Mouse (Mus musculus) forebrain, postnatal 0 days (tissue): ENCODE results near the gene Lpar2. TPM values are rescaled to one million over a fixed set of nuclear protein-coding genes. Genes with fewer than 3 reads are reported as not detected.

Experiments
- ATAC-seq: fragments of 200-750 bp; cut with Nextera tagmentation; 2 replicates; pipeline ENCODE4 v1.8.0; 2017; ENCODE audit warnings: mild to moderate bottlenecking, moderate library complexity
- DNase-seq: peaks from one replicate; pipeline ENCODE4 v3.0.0-alpha.2; 2015
- H3K27ac ChIP-seq: fragments of 300-500 bp; sonication (generic); 2 replicates; pipeline ENCODE4 v1.5.1; 2014; ENCODE audit warnings: low read depth, mild to moderate bottlenecking, antibody characterized with exemption, low read length, moderate library complexity, mixed read lengths
- H3K27me3 ChIP-seq: fragments of 300-500 bp; sonication (generic); 2 replicates; pipeline ENCODE4 v1.6.1; 2014; ENCODE audit warnings: mild to moderate bottlenecking, low read length, mixed read lengths; ENCODE audit not compliant: insufficient read depth
- H3K36me3 ChIP-seq: fragments of 300-500 bp; sonication (generic); 2 replicates; pipeline ENCODE4 v1.6.1; 2014; ENCODE audit warnings: mild to moderate bottlenecking, moderate library complexity; ENCODE audit not compliant: insufficient read depth
- H3K4me1 ChIP-seq: fragments of 300-500 bp; sonication (generic); 2 replicates; pipeline ENCODE4 v1.6.1; 2014; ENCODE audit warnings: antibody characterized with exemption; ENCODE audit not compliant: insufficient read depth
- H3K4me2 ChIP-seq: fragments of 300-500 bp; sonication (generic); 2 replicates; pipeline ENCODE4 v1.6.1; 2014; ENCODE audit warnings: low read depth, mild to moderate bottlenecking, moderate library complexity
- H3K4me3 ChIP-seq: fragments of 300-500 bp; sonication (generic); 2 replicates; pipeline ENCODE4 v1.5.1; 2014; ENCODE audit warnings: low read depth, low read length, mixed read lengths
- H3K9ac ChIP-seq: fragments of 300-500 bp; sonication (generic); 2 replicates; pipeline ENCODE4 v1.6.1; 2014; ENCODE audit warnings: mild to moderate bottlenecking
- H3K9me3 ChIP-seq: fragments of 300-500 bp; sonication (generic); 2 replicates; pipeline ENCODE4 v1.6.1; 2016; ENCODE audit warnings: low read length
- CTCF ChIP-seq: sonication (generic); IDR thresholded peaks from 2 replicates; pipeline ENCODE4 v1.5.1; 2016; ENCODE audit warnings: antibody characterized with exemption, control low read depth, low read depth
- WGBS: fragments of 180-500 bp; shearing (Covaris S2); extraction: QIAGEN DNeasy Blood & Tissue Kit; methylation state at CpG from one replicate; pipeline ENCODE4 v1.1.7; 2014; 5-methylcytosine and 5-hydroxymethylcytosine counted together
- polyA plus RNA-seq: library from polyadenylated mRNA; unstranded; fragments of >200 nt; fragmentation: Nextera tagmentation; extraction: Ambion mirVana; gene quantifications from 2 replicates; pipeline ENCODE4 v1.2.1, GENCODE M21; 2015
- total RNA-seq: library from RNA; depleted of rRNA; stranded (reverse); fragments of >200 nt; gene quantifications from 2 replicates; pipeline ENCODE4 v1.2.3, GENCODE M21; 2014

The Lpar2 gene
- total and polyA plus RNA-seq, 2 experiments from 2014 or later, result 0.45 to 6.1 TPM

DNA sequence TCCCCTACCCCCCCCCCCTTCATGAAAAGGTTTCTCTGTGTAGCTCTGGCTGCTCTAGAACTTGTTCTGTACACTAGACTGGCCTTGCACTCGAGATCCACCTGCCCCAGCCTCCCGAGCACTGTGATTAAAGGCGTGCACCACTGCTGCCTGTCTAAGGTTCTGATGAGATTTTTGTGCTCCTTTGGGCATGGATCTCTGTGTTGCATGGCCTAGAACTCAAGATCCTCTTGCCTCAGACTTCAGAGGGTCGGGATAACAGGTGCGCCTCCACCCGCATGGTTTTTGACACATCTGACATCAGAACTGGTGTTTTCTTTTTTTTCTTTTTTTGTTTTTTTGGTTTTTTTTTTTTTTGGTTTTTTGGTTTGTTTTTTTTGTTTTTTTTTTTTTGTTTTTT lies 17.7 kb upstream of the Lpar2 start:
- H3K9me3 ChIP-seq, result no peaks in the 10 kb centered on the region
- peaks cover 79% of the 10 kb centered on the region for H3K36me3 ChIP-seq
- no peaks in the 10 kb centered on the region for H3K27me3 ChIP-seq
- H3K4me1 ChIP-seq, result 0 out of 2 replicates have a peak, but pooled peaks cover under 1% of the 10 kb centered on the region
- WGBS, result 95% methylated on average over 6 of the region's 6 CpGs
- no peak overlapping the region for H3K9ac ChIP-seq
- TF ChIP-seq CTCF, result no peak
- DNase-seq (no peak), ATAC-seq (no peak)
- no peak overlapping the region for H3K27ac ChIP-seq
- H3K4me2 ChIP-seq, result no peak overlapping the region
- H3K4me3 ChIP-seq, result no peak overlapping the region

DNA sequence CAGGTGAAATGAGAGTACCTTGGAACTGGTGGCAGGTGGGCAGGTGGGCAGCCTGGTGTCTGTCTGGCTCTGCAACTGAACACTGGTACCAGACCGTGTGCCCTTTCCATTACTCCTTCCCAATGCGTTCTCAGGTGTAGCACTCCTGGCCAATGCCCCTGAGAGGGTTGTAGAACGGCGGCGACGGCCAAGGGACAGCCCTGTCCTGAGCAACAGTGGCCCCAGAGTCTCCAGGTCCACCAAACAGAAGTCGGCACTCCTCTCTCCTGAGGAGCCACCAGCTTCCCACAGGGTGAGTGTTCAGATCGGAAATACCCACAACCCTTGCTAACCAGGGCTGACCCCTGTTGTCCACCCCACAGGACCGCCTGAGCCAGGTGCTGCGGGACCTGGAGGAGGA lies 17.1 kb upstream of the Lpar2 start:
- Histone ChIP-seq H3K36me3 (peaks cover 73% of the 10 kb centered on the region), H3K9me3 (no peaks in the 10 kb centered on the region), H3K27me3 (no peaks in the 10 kb centered on the region), H3K4me3 (no peak overlapping the region), H3K4me1 (0 out of 2 replicates have a peak, but pooled peaks cover 6% of the 10 kb centered on the region), H3K4me2 (no peak overlapping the region), H3K27ac (no peak overlapping the region), H3K9ac (no peak overlapping the region)
- ATAC-seq (no peak), DNase-seq (no peak)
- TF ChIP-seq CTCF, result no peak
- 95% methylated on average over 10 of the region's 10 CpGs for WGBS

DNA sequence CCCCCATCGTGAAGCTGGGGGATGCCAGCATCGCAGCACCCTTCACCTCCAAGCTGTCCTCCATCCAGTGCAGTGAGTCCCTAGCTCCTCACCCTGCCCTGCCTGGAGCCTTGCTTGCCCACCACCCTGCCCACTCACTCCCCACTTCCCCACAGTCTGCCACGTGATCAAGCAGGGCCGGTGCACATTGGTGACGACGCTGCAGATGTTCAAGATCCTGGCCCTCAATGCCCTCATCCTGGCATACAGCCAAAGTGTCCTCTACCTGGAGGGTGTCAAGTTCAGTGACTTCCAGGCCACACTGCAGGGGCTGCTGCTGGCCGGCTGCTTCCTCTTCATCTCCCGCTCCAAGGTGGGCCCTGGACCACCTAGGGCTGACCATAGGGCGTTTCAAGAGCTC lies 16.7 kb upstream of the Lpar2 start:
- H3K4me3 ChIP-seq, result no peak overlapping the region
- no peaks in the 10 kb centered on the region for H3K27me3 ChIP-seq
- no peak for ATAC-seq
- H3K4me1 ChIP-seq, result 0 out of 2 replicates have a peak, but pooled peaks cover 6% of the 10 kb centered on the region
- H3K9ac ChIP-seq, result no peak overlapping the region
- H3K36me3 ChIP-seq, result peaks cover 69% of the 10 kb centered on the region
- 94% methylated on average over 9 of the region's 9 CpGs for WGBS
- H3K9me3 ChIP-seq, result no peaks in the 10 kb centered on the region
- DNase-seq, result no peak
- TF ChIP-seq CTCF, result no peak
- H3K4me2 ChIP-seq, result no peak overlapping the region
- no peak overlapping the region for H3K27ac ChIP-seq

DNA sequence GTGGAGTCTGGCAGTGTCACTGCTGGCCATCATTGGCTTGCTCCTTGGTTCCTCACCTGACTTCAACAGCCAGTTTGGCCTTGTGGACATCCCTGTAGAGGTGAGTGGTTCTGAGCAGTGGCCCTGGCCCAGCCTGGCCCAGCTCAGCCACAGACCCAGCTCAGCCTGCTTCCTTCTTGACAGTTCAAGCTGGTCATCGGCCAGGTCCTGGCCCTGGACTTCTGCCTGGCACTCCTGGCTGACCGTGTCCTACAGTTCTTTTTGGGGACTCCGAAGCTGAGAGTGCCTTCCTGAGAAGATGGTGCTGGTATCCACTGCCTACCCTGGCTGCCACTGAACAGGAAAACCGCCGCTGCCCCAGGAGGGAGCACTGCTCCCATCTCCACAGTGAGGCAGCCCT lies 15.0 kb upstream of the Lpar2 start:
- no peaks in the 10 kb centered on the region for H3K9me3 ChIP-seq
- H3K36me3 ChIP-seq, result peaks cover 71% of the 10 kb centered on the region
- no peak overlapping the region for H3K4me3 ChIP-seq
- 0 out of 2 replicates have a peak, but pooled peaks cover 6% of the 10 kb centered on the region for H3K4me1 ChIP-seq
- no peak overlapping the region for H3K4me2 ChIP-seq
- WGBS, result 95% methylated on average over 5 of the region's 5 CpGs
- no peak overlapping the region for H3K9ac ChIP-seq
- ATAC-seq (no peak), DNase-seq (no peak)
- TF ChIP-seq CTCF, result no peak
- H3K27ac ChIP-seq, result no peak overlapping the region
- no peaks in the 10 kb centered on the region for H3K27me3 ChIP-seq

DNA sequence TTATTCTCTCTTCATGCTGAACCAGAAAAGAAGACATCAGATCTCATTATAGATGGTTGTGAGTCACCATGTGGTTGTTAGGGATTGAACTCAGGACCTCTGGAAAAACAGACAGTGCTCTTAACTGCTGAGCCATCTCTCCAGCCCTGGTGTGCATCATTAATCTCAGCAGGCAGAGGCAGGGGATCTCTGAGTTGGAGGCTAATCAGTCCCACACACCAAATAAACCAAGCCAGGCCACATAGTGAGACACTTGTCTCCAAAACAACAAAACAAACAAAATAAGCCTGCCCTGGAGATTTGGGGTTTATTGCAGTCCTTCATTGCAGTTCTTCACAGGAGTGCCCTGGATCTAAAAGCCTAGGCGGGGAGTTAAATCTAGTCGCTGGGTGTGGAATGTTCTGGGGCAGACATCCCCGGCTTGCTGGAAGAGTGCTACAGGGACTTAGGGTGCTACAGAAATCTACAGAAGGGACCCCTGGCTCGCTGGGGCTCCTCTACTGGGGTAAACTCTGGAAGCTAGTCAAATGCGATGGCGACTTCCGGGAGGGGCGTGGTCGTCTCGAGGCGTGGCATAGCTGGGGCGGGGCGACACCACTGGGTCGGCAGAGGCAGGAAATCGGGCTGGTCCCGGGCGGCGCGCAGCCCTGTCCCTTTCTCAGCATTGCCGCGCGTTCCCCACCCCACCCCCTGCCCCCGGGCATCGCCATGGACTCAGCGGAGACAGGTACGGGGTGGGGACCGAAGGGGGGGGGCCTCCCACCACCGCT lies 13.9 kb upstream of the Lpar2 start, which contains the start of gene Gmip:
TSS of gene Gmip (plus strand) at position 586 of the 770 bp plus-strand sequence.
- 8% methylated on average over 24 of the region's 28 CpGs for WGBS
- ATAC-seq, result peak; percentile 72
- 0 out of 2 replicates have a peak, but pooled peaks cover 6% of the 10 kb centered on the region for H3K4me1 ChIP-seq
- H3K4me3 ChIP-seq, result peak within 1 kb of the TSS; percentile 65
- peak within 1 kb of the TSS; percentile 79 for H3K27ac ChIP-seq
- no peak for TF ChIP-seq CTCF
- peak within 1 kb of the TSS; percentile 75 for H3K4me2 ChIP-seq
- peaks cover 61% of the 10 kb centered on the region for H3K36me3 ChIP-seq
- peak within 1 kb of the TSS; percentile 87 for H3K9ac ChIP-seq
- no peaks in the 10 kb centered on the region for H3K27me3 ChIP-seq
- H3K9me3 ChIP-seq, result no peaks in the 10 kb centered on the region
- peak; percentile 73 for DNase-seq

DNA sequence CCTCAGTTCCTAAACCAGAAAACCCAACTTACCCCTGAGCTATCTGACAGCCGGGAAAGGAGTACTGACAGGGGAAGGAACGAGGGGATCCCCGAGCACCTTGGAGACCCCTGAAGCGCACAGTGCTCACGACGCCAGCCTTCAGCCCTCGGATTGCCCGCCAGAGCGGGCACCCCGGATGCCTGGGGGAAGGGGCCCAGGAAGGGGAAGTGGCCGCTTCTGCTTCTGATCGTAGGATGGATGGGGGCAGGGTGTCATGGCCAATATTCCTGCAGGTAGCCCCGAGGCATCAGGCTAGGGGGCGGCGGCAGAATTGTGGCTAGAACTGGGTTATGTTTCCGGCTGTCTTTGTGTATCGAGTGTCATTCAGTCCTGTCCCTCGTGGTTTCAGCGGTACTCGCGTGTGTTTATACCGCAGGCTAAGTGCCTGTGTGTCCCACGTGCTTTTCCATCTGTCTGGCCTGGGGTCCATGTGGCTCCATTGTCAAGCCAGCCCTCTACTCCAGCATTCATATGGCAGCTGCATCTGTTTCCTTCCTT lies 13.3 kb upstream of the Lpar2 start:
- Histone ChIP-seq H3K4me2 (peak overlapping the region; percentile 75), H3K9ac (peak overlapping the region; percentile 87), H3K4me1 (0 out of 2 replicates have a peak, but pooled peaks cover 6% of the 10 kb centered on the region), H3K27me3 (no peaks in the 10 kb centered on the region), H3K36me3 (peaks cover 61% of the 10 kb centered on the region), H3K4me3 (peak overlapping the region; percentile 65), H3K27ac (peak overlapping the region; percentile 79), H3K9me3 (no peaks in the 10 kb centered on the region)
- DNase-seq, result peak; percentile 77
- 3% methylated on average over 23 of the region's 23 CpGs for WGBS
- ATAC-seq, result peak; percentile 81
- no peak; the same call in 1 of the 2 replicates for TF ChIP-seq CTCF

DNA sequence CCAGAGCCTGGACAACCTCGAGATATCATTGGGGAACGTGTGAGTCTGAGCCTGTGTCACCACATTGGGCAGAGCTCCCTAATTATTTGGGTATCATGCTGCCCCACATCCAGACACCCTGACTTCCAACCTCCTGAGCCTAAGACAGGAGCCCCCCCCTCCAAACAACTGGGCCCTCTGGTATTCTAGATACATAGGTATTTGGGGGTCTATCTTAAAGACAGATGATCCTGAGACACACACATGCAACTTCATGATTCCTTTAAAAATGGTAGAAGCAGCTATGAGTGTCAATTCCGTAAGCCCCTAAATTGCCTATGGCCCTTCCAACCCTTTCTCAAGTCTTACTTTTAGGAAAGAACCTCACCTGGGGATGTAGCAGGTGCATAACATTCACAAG lies 12.4 kb upstream of the Lpar2 start:
- H3K27ac ChIP-seq, result 0 out of 2 replicates have a peak overlapping the region, but pooled peaks have one; percentile 15
- 0 out of 2 replicates have a peak, but pooled peaks cover 6% of the 10 kb centered on the region for H3K4me1 ChIP-seq
- WGBS, result 72% methylated on average over 3 of the region's 3 CpGs
- H3K4me2 ChIP-seq, result peak overlapping the region; percentile 75
- H3K36me3 ChIP-seq, result peaks cover 61% of the 10 kb centered on the region
- no peak for TF ChIP-seq CTCF
- no peak overlapping the region for H3K9ac ChIP-seq
- H3K9me3 ChIP-seq, result no peaks in the 10 kb centered on the region
- no peaks in the 10 kb centered on the region for H3K27me3 ChIP-seq
- peak overlapping the region; percentile 65; the same call in 1 of the 2 replicates for H3K4me3 ChIP-seq
- DNase-seq (no peak), ATAC-seq (no peak)
